Mouse (Mus musculus): ENCODE data around the gene Adcy5. TPM values are rescaled to one million over a fixed set of nuclear protein-coding genes. Genes with fewer than 3 reads are reported as not detected.

Gene Adcy5
- polyA plus RNA-seq, 1 experiment from 2014 or later: 4.7 TPM

GRCm38 (mm10) chr16:35220412-35220811 lies 65.7 kb downstream of the Adcy5 start:
- no peak for ATAC-seq (ENCODE audit: insufficient number of reproducible peaks, insufficient read depth, low FRiP score, low read depth)
- 65% methylated on average over 5 of the region's 5 CpGs for WGBS

DNA sequence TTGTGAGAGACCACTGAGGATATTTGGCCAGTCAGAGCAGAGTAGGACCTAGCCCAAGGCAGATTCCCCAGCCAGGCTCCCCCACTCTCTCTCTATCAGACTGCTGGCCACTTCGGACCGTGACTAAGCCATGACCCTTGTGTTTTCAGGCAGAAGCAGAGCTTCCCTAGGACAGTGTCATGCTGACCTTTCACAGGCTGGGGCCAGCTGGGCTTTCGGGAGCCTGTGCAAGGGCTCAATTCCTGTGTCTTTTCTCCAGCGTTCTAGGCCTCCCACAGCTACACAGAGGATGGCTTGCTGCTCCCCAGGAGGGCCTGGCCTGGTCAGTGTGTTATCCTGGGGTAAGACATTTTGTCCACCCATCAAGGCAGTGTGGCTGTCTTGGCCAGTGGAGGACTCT lies 66.9 kb downstream of the Adcy5 start:
- Histone ChIP-seq H3K36me3 (ENCODE audit: control insufficient read depth, insufficient read depth, low read length) (no peaks in the 10 kb centered on the region), H3K4me2 (replicated peaks; ENCODE audit: low read depth, low read length) (no peak overlapping the region), H3K4me3 (ENCODE audit: low read depth, low read length) (no peak overlapping the region), H3K9ac (replicated peaks; ENCODE audit: low read depth, low read length) (no peak overlapping the region), H3K4me1 (ENCODE audit: control insufficient read depth, insufficient read depth, low read length) (peaks cover 12% of the 10 kb centered on the region; the same call in 1 of the 2 replicates), H3K27me3 (ENCODE audit: control insufficient read depth, insufficient read depth, low read length) (no peaks in the 10 kb centered on the region), H3K27ac (ENCODE audit: low read length) (no peak overlapping the region; the same call in 1 of the 2 replicates), H3K9me3 (ENCODE audit: control insufficient read depth, low read depth, low read length) (no peaks in the 10 kb centered on the region)
- no peak for ATAC-seq (ENCODE audit: insufficient number of reproducible peaks, insufficient read depth, low FRiP score, low read depth)
- WGBS: 75% methylated on average over 4 of the region's 4 CpGs

More at GRCm38 (mm10) chr16:35220412-35220811, 65.7 kb downstream of the Adcy5 start:
- Histone ChIP-seq H3K27ac (ENCODE audit: low read length) (no peak overlapping the region), H3K4me1 (ENCODE audit: control insufficient read depth, insufficient read depth, low read length) (peaks cover 23% of the 10 kb centered on the region), H3K4me3 (ENCODE audit: low read depth, low read length) (no peak overlapping the region), H3K9me3 (ENCODE audit: control insufficient read depth, low read depth, low read length) (no peaks in the 10 kb centered on the region), H3K27me3 (ENCODE audit: control insufficient read depth, insufficient read depth, low read length) (no peaks in the 10 kb centered on the region), H3K9ac (replicated peaks; ENCODE audit: low read depth, low read length) (no peak overlapping the region), H3K4me2 (replicated peaks; ENCODE audit: low read depth, low read length) (no peak overlapping the region), H3K36me3 (ENCODE audit: control insufficient read depth, insufficient read depth, low read length) (no peaks in the 10 kb centered on the region)

- H3K4me2 ChIP-seq (replicated peaks; ENCODE audit: low read depth, low read length): no peak overlapping the region
- peaks cover 10% of the 10 kb centered on the region; the same call in 1 of the 2 replicates for H3K4me1 ChIP-seq (ENCODE audit: control insufficient read depth, insufficient read depth, low read length)
- no peaks in the 10 kb centered on the region for H3K27me3 ChIP-seq (ENCODE audit: control insufficient read depth, insufficient read depth, low read length)
- H3K4me3 ChIP-seq (ENCODE audit: low read depth, low read length): no peak overlapping the region
- WGBS: 81% methylated on average over 4 of the region's 4 CpGs
- no peaks in the 10 kb centered on the region for H3K9me3 ChIP-seq (ENCODE audit: control insufficient read depth, low read depth, low read length)
- no peak overlapping the region for H3K27ac ChIP-seq (ENCODE audit: low read length)
- ATAC-seq (ENCODE audit: insufficient number of reproducible peaks, insufficient read depth, low FRiP score, low read depth): no peak
- H3K36me3 ChIP-seq (ENCODE audit: control insufficient read depth, insufficient read depth, low read length): no peaks in the 10 kb centered on the region
- H3K9ac ChIP-seq (replicated peaks; ENCODE audit: low read depth, low read length): no peak overlapping the region
These were observed 69.3 kb downstream of the Adcy5 start for GRCm38 (mm10) chr16:35223930-35224329.

- no peak overlapping the region for H3K4me3 ChIP-seq (ENCODE audit: low read depth, low read length)
- WGBS: 27% methylated on average over 14 of the region's 14 CpGs
- no peaks in the 10 kb centered on the region for H3K36me3 ChIP-seq (ENCODE audit: control insufficient read depth, insufficient read depth, low read length)
- H3K9me3 ChIP-seq (ENCODE audit: control insufficient read depth, low read depth, low read length): no peaks in the 10 kb centered on the region
- H3K27ac ChIP-seq (ENCODE audit: low read length): no peak overlapping the region
- peaks cover 14% of the 10 kb centered on the region for H3K4me1 ChIP-seq (ENCODE audit: control insufficient read depth, insufficient read depth, low read length)
- ATAC-seq (ENCODE audit: insufficient number of reproducible peaks, insufficient read depth, low FRiP score, low read depth): no peak
- H3K27me3 ChIP-seq (ENCODE audit: control insufficient read depth, insufficient read depth, low read length): no peaks in the 10 kb centered on the region
- H3K9ac ChIP-seq (replicated peaks; ENCODE audit: low read depth, low read length): no peak overlapping the region
- no peak overlapping the region for H3K4me2 ChIP-seq (replicated peaks; ENCODE audit: low read depth, low read length)
These were observed 70.0 kb downstream of the Adcy5 start for GRCm38 (mm10) chr16:35224716-35225115.

- WGBS: 30% methylated on average over 11 of the region's 11 CpGs
These were observed 74.9 kb downstream of the Adcy5 start for GRCm38 (mm10) chr16:35229582-35229981.

DNA sequence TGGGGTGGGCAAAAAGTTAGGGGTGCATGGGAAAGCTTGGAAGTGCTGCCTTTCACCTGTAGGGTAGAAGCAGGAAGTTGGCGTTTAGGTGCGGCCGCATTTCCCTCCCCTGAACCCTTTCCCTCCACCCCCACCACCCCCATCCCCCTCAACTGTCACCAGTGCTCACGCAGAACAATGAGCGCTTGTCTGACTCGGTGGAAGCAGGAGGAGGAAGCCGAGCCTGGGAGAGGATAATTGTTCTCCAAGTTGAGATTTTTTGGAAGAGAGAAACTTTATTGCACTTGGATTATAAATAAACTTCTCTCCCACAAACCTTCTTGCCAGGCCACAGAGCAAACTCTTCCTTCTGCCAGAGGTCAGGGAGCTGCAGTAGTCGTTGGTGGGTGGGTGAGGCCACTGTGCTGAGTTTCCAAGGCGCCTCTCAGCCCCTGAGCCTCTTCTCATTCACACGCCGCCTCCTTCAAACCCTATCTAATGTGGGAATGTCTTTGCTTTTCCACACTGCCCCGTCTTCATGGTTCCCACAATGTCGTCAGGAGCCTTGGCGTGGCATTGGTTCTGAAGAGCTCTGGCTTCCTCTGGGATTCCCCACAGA lies 77.6 kb downstream of the Adcy5 start:
- Histone ChIP-seq H3K4me1 (ENCODE audit: control insufficient read depth, insufficient read depth, low read length) (peaks cover 7% of the 10 kb centered on the region), H3K27ac (ENCODE audit: low read length) (no peak overlapping the region), H3K9ac (replicated peaks; ENCODE audit: low read depth, low read length) (no peak overlapping the region), H3K27me3 (ENCODE audit: control insufficient read depth, insufficient read depth, low read length) (no peaks in the 10 kb centered on the region), H3K4me3 (ENCODE audit: low read depth, low read length) (no peak overlapping the region), H3K9me3 (ENCODE audit: control insufficient read depth, low read depth, low read length) (no peaks in the 10 kb centered on the region), H3K4me2 (replicated peaks; ENCODE audit: low read depth, low read length) (no peak overlapping the region), H3K36me3 (ENCODE audit: control insufficient read depth, insufficient read depth, low read length) (no peaks in the 10 kb centered on the region)
- 47% methylated on average over 14 of the region's 14 CpGs for WGBS
- ATAC-seq (ENCODE audit: insufficient number of reproducible peaks, insufficient read depth, low FRiP score, low read depth): no peak

More at GRCm38 (mm10) chr16:35229582-35229981, 74.9 kb downstream of the Adcy5 start:
- H3K4me2 ChIP-seq (replicated peaks; ENCODE audit: low read depth, low read length): no peak overlapping the region
- H3K9ac ChIP-seq (replicated peaks; ENCODE audit: low read depth, low read length): no peak overlapping the region
- no peaks in the 10 kb centered on the region for H3K27me3 ChIP-seq (ENCODE audit: control insufficient read depth, insufficient read depth, low read length)
- no peaks in the 10 kb centered on the region for H3K36me3 ChIP-seq (ENCODE audit: control insufficient read depth, insufficient read depth, low read length)
- H3K4me1 ChIP-seq (ENCODE audit: control insufficient read depth, insufficient read depth, low read length): peaks cover 11% of the 10 kb centered on the region
- no peaks in the 10 kb centered on the region for H3K9me3 ChIP-seq (ENCODE audit: control insufficient read depth, low read depth, low read length)
- ATAC-seq (ENCODE audit: insufficient number of reproducible peaks, insufficient read depth, low FRiP score, low read depth): peak; percentile 71
- H3K27ac ChIP-seq (ENCODE audit: low read length): peak overlapping the region; percentile 33; the same call in 1 of the 2 replicates
- no peak overlapping the region for H3K4me3 ChIP-seq (ENCODE audit: low read depth, low read length)

- WGBS: 84% methylated on average over 4 of the region's 4 CpGs
- no peak overlapping the region for H3K9ac ChIP-seq (replicated peaks; ENCODE audit: low read depth, low read length)
- H3K36me3 ChIP-seq (ENCODE audit: control insufficient read depth, insufficient read depth, low read length): no peaks in the 10 kb centered on the region
- H3K4me2 ChIP-seq (replicated peaks; ENCODE audit: low read depth, low read length): no peak overlapping the region
- H3K9me3 ChIP-seq (ENCODE audit: control insufficient read depth, low read depth, low read length): no peaks in the 10 kb centered on the region
- no peak for ATAC-seq (ENCODE audit: insufficient number of reproducible peaks, insufficient read depth, low FRiP score, low read depth)
- no peak overlapping the region for H3K27ac ChIP-seq (ENCODE audit: low read length)
- H3K4me3 ChIP-seq (ENCODE audit: low read depth, low read length): no peak overlapping the region
- H3K4me1 ChIP-seq (ENCODE audit: control insufficient read depth, insufficient read depth, low read length): peaks cover 7% of the 10 kb centered on the region
- H3K27me3 ChIP-seq (ENCODE audit: control insufficient read depth, insufficient read depth, low read length): no peaks in the 10 kb centered on the region
These were observed 78.7 kb downstream of the Adcy5 start for GRCm38 (mm10) chr16:35233329-35233728.

- no peak for ATAC-seq (ENCODE audit: insufficient number of reproducible peaks, insufficient read depth, low FRiP score, low read depth)
- no peak overlapping the region for H3K9ac ChIP-seq (replicated peaks; ENCODE audit: low read depth, low read length)
- H3K27me3 ChIP-seq (ENCODE audit: control insufficient read depth, insufficient read depth, low read length): no peaks in the 10 kb centered on the region
- H3K4me2 ChIP-seq (replicated peaks; ENCODE audit: low read depth, low read length): no peak overlapping the region
- H3K4me1 ChIP-seq (ENCODE audit: control insufficient read depth, insufficient read depth, low read length): no peaks in the 10 kb centered on the region
- WGBS: 87% methylated on average over 7 of the region's 7 CpGs
- H3K36me3 ChIP-seq (ENCODE audit: control insufficient read depth, insufficient read depth, low read length): no peaks in the 10 kb centered on the region
- H3K4me3 ChIP-seq (ENCODE audit: low read depth, low read length): no peak overlapping the region
- no peaks in the 10 kb centered on the region for H3K9me3 ChIP-seq (ENCODE audit: control insufficient read depth, low read depth, low read length)
- no peak overlapping the region for H3K27ac ChIP-seq (ENCODE audit: low read length)
These were observed 82.4 kb downstream of the Adcy5 start for GRCm38 (mm10) chr16:35237091-35237490.

Measured in stomach, embryonic 14.5 days (tissue).